Mouse (Mus musculus) forebrain, postnatal 0 days (tissue): ENCODE results near the gene Selenbp1. TPM values are rescaled to one million over a fixed set of nuclear protein-coding genes. Genes with fewer than 3 reads are reported as not detected.
"Not testable (repeated sequence)": the region's sequence is repeated elsewhere in the genome, so short reads cannot be mapped to it uniquely, and the experiment has no call there.

Experiments
- ATAC-seq: fragments of 200-750 bp; cut with Nextera tagmentation; 2 replicates; pipeline ENCODE4 v1.8.0; 2017; ENCODE audit warnings: mild to moderate bottlenecking, moderate library complexity
- DNase-seq: peaks from one replicate; pipeline ENCODE4 v3.0.0-alpha.2; 2015
- H3K27ac ChIP-seq: fragments of 300-500 bp; sonication (generic); 2 replicates; pipeline ENCODE4 v1.5.1; 2014; ENCODE audit warnings: low read depth, mild to moderate bottlenecking, antibody characterized with exemption, low read length, moderate library complexity, mixed read lengths
- H3K27me3 ChIP-seq: fragments of 300-500 bp; sonication (generic); 2 replicates; pipeline ENCODE4 v1.6.1; 2014; ENCODE audit warnings: mild to moderate bottlenecking, low read length, mixed read lengths; ENCODE audit not compliant: insufficient read depth
- H3K36me3 ChIP-seq: fragments of 300-500 bp; sonication (generic); 2 replicates; pipeline ENCODE4 v1.6.1; 2014; ENCODE audit warnings: mild to moderate bottlenecking, moderate library complexity; ENCODE audit not compliant: insufficient read depth
- H3K4me1 ChIP-seq: fragments of 300-500 bp; sonication (generic); 2 replicates; pipeline ENCODE4 v1.6.1; 2014; ENCODE audit warnings: antibody characterized with exemption; ENCODE audit not compliant: insufficient read depth
- H3K4me2 ChIP-seq: fragments of 300-500 bp; sonication (generic); 2 replicates; pipeline ENCODE4 v1.6.1; 2014; ENCODE audit warnings: low read depth, mild to moderate bottlenecking, moderate library complexity
- H3K4me3 ChIP-seq: fragments of 300-500 bp; sonication (generic); 2 replicates; pipeline ENCODE4 v1.5.1; 2014; ENCODE audit warnings: low read depth, low read length, mixed read lengths
- H3K9ac ChIP-seq: fragments of 300-500 bp; sonication (generic); 2 replicates; pipeline ENCODE4 v1.6.1; 2014; ENCODE audit warnings: mild to moderate bottlenecking
- H3K9me3 ChIP-seq: fragments of 300-500 bp; sonication (generic); 2 replicates; pipeline ENCODE4 v1.6.1; 2016; ENCODE audit warnings: low read length
- CTCF ChIP-seq: sonication (generic); IDR thresholded peaks from 2 replicates; pipeline ENCODE4 v1.5.1; 2016; ENCODE audit warnings: antibody characterized with exemption, control low read depth, low read depth
- WGBS: fragments of 180-500 bp; shearing (Covaris S2); extraction: QIAGEN DNeasy Blood & Tissue Kit; methylation state at CpG from one replicate; pipeline ENCODE4 v1.1.7; 2014; 5-methylcytosine and 5-hydroxymethylcytosine counted together
- polyA plus RNA-seq: library from polyadenylated mRNA; unstranded; fragments of >200 nt; fragmentation: Nextera tagmentation; extraction: Ambion mirVana; gene quantifications from 2 replicates; pipeline ENCODE4 v1.2.1, GENCODE M21; 2015
- total RNA-seq: library from RNA; depleted of rRNA; stranded (reverse); fragments of >200 nt; gene quantifications from 2 replicates; pipeline ENCODE4 v1.2.3, GENCODE M21; 2014

The Selenbp1 gene
- total and polyA plus RNA-seq, 2 experiments from 2014 or later = 11.6 to 16.6 TPM

DNA sequence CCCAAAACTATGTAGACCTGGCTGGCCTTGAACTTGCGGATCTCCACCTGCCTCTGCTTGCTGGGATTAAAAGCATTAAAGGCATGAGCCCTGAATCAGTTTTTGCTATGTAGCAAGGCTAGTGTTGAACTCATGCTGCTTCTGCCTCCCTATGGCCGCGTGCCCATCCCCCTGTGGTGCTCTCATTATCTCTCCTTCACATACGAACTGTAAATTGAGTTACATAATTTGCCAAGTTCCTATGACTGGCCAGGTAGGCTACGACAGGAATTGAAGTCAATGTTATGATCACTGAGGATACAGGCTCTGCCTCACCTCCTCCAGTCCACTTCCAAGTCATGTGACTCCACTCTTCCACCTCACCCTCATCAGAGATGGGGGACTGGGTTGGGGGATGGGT lies 3.3 kb downstream of the Selenbp1 start:
- not testable (repeated sequence) for H3K36me3 ChIP-seq, H3K9ac ChIP-seq, H3K27ac ChIP-seq, H3K4me1 ChIP-seq, H3K9me3 ChIP-seq, H3K4me2 ChIP-seq, DNase-seq, H3K4me3 ChIP-seq, ATAC-seq, H3K27me3 ChIP-seq
- 84% methylated on average over 5 of the region's 5 CpGs for WGBS

- ATAC-seq, DNase-seq: not testable (repeated sequence)
- 93% methylated on average over 6 of the region's 7 CpGs for WGBS
Observed at GRCm38 (mm10) chr3:94937194-94937593, 4.3 kb downstream of the Selenbp1 start.

GRCm38 (mm10) chr3:94940033-94940432 lies 7.2 kb downstream of the Selenbp1 start:
- not testable (repeated sequence) for H3K27me3 ChIP-seq, DNase-seq, H3K4me2 ChIP-seq, H3K9ac ChIP-seq, H3K9me3 ChIP-seq, H3K36me3 ChIP-seq, H3K27ac ChIP-seq, ATAC-seq, H3K4me1 ChIP-seq, H3K4me3 ChIP-seq
- 78% methylated on average over 9 of the region's 9 CpGs for WGBS

More at GRCm38 (mm10) chr3:94937194-94937593, 4.3 kb downstream of the Selenbp1 start:
- not testable (repeated sequence) for H3K27me3 ChIP-seq, H3K9ac ChIP-seq, H3K9me3 ChIP-seq, H3K27ac ChIP-seq, H3K4me2 ChIP-seq, H3K36me3 ChIP-seq, H3K4me3 ChIP-seq, H3K4me1 ChIP-seq

GRCm38 (mm10) chr3:94942211-94942967 lies 9.5 kb downstream of the Selenbp1 start:
- H3K27me3 ChIP-seq, DNase-seq, H3K27ac ChIP-seq, H3K9ac ChIP-seq, H3K36me3 ChIP-seq, H3K4me2 ChIP-seq, ATAC-seq, H3K4me3 ChIP-seq, H3K4me1 ChIP-seq, H3K9me3 ChIP-seq: not testable (repeated sequence)
- 77% methylated on average over 7 of the region's 9 CpGs for WGBS

GRCm38 (mm10) chr3:94943706-94944105 lies 10.8 kb downstream of the Selenbp1 start:
- WGBS = 36% methylated on average over 4 of the region's 4 CpGs
- not testable (repeated sequence) for H3K36me3 ChIP-seq

GRCm38 (mm10) chr3:94948066-94948614 lies 15.3 kb downstream of the Selenbp1 start:
- ATAC-seq (no peak), DNase-seq (no peak)
- 75% methylated on average over 3 of the region's 3 CpGs for WGBS
- H3K4me3 ChIP-seq = no peak overlapping the region
- TF ChIP-seq CTCF = peak; percentile 45
- no peaks in the 10 kb centered on the region for H3K27me3 ChIP-seq
- H3K27ac ChIP-seq = no peak overlapping the region
- no peaks in the 10 kb centered on the region for H3K9me3 ChIP-seq
- no peak overlapping the region for H3K4me2 ChIP-seq
- no peaks in the 10 kb centered on the region for H3K4me1 ChIP-seq
- H3K36me3 ChIP-seq = no peaks in the 10 kb centered on the region
- no peak overlapping the region for H3K9ac ChIP-seq

More at GRCm38 (mm10) chr3:94943706-94944105, 10.8 kb downstream of the Selenbp1 start:
- DNase-seq, H3K4me3 ChIP-seq, H3K4me1 ChIP-seq, H3K27ac ChIP-seq, H3K27me3 ChIP-seq, H3K9me3 ChIP-seq, H3K4me2 ChIP-seq, ATAC-seq, H3K9ac ChIP-seq: not testable (repeated sequence)
- peak; percentile 52 for TF ChIP-seq CTCF

DNA sequence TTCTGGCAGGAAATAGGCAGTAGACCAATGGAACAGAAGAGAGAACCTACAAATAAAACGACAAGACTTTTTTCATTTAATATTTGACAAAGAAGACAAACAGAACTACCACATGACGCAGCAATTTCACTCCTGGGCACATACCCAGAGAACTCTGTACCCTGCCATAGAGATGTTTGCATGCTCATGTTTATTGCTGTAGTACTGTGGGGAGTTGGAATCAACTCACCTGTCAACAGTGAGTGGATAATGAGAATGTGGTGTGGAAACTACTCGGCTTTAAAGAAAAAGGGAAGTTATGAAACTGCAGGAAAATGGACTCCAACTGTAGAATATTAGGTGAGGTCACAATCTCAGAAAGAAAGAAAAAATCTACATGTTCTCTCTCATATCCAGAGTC lies 16.8 kb downstream of the Selenbp1 start:
- 89% methylated on average over 3 of the region's 3 CpGs for WGBS

More for the DNA sequence above, 16.8 kb downstream of the Selenbp1 start:
- no peak overlapping the region for H3K4me2 ChIP-seq
- ATAC-seq = no peak
- no peak overlapping the region for H3K4me3 ChIP-seq
- DNase-seq = no peak
- no peaks in the 10 kb centered on the region for H3K9me3 ChIP-seq
- H3K9ac ChIP-seq = no peak overlapping the region
- H3K4me1 ChIP-seq = no peaks in the 10 kb centered on the region
- TF ChIP-seq CTCF = no peak
- no peak overlapping the region for H3K27ac ChIP-seq
- H3K27me3 ChIP-seq = no peaks in the 10 kb centered on the region
- no peaks in the 10 kb centered on the region for H3K36me3 ChIP-seq
